Mouse (Mus musculus) lung, postnatal 0 days (tissue): ENCODE data around the gene Surf2. TPM values are rescaled to one million over a fixed set of nuclear protein-coding genes. Genes with fewer than 3 reads are reported as not detected.

Experiments
- ATAC-seq: fragments of 200-750 bp; cut with Nextera tagmentation; 2 replicates; pipeline ENCODE4 v1.8.0; 2017; ENCODE audit warnings: moderate library complexity
- DNase-seq: peaks from one replicate; pipeline ENCODE4 v3.0.0-alpha.2; 2016; ENCODE audit warnings: low spot score
- H3K27ac ChIP-seq: fragments of 300-500 bp; sonication (generic); 2 replicates; pipeline ENCODE4 v1.5.1; 2014; ENCODE audit warnings: antibody characterized with exemption, mild to moderate bottlenecking, low read length, mixed read lengths
- H3K27me3 ChIP-seq: fragments of 300-500 bp; sonication (generic); replicated peaks from 2 replicates; pipeline ENCODE4 v1.6.1; 2014; ENCODE audit warnings: low read length, mixed read lengths; ENCODE audit not compliant: insufficient read depth
- H3K36me3 ChIP-seq: fragments of 300-500 bp; sonication (generic); 2 replicates; pipeline ENCODE4 v1.6.1; 2014; ENCODE audit warnings: low read length, mixed read lengths; ENCODE audit not compliant: insufficient read depth
- H3K4me1 ChIP-seq: fragments of 300-500 bp; sonication (generic); 2 replicates; pipeline ENCODE4 v1.6.1; 2014; ENCODE audit warnings: antibody characterized with exemption, low read depth, low read length, mixed read lengths; ENCODE audit not compliant: insufficient read depth
- H3K4me2 ChIP-seq: fragments of 300-500 bp; sonication (generic); replicated peaks from 2 replicates; pipeline ENCODE4 v1.6.1; 2014; ENCODE audit warnings: low read depth, mild to moderate bottlenecking, low read length, moderate library complexity, mixed read lengths
- H3K4me3 ChIP-seq: fragments of 300-500 bp; sonication (generic); 2 replicates; pipeline ENCODE4 v1.5.1; 2014; ENCODE audit warnings: low read depth, low read length
- H3K9ac ChIP-seq: fragments of 300-500 bp; sonication (generic); replicated peaks from 2 replicates; pipeline ENCODE4 v1.6.1; 2014; ENCODE audit warnings: low read depth, mild to moderate bottlenecking
- H3K9me3 ChIP-seq: fragments of 300-500 bp; sonication (generic); 2 replicates; pipeline ENCODE4 v1.6.1; 2016; ENCODE audit warnings: low read length, mixed read lengths
- CTCF ChIP-seq: IDR thresholded peaks from 2 replicates; pipeline ENCODE4 v1.5.1; 2016; ENCODE audit warnings: antibody characterized with exemption, mild to moderate bottlenecking
- EP300 ChIP-seq: IDR thresholded peaks from 2 replicates; pipeline ENCODE4 v1.6.1; 2016; ENCODE audit warnings: antibody characterized with exemption, mild to moderate bottlenecking, control low read depth
- WGBS: fragments of 180-500 bp; shearing (Covaris S2); extraction: QIAGEN DNeasy Blood & Tissue Kit; methylation state at CpG from one replicate; pipeline ENCODE4 v1.1.7; 2014; 5-methylcytosine and 5-hydroxymethylcytosine counted together
- polyA plus RNA-seq: library from polyadenylated mRNA; unstranded; fragments of >200 nt; fragmentation: Nextera tagmentation; extraction: Ambion mirVana; gene quantifications from 2 replicates; pipeline ENCODE4 v1.2.1, GENCODE M21; 2015

Surf2 gene
- polyA plus RNA-seq, 1 experiment from 2014 or later, result 23.0 TPM

- peak overlapping the region; percentile 76; the same call in 1 of the 2 replicates for H3K4me3 ChIP-seq
- peak overlapping the region; percentile 85; the same call in 1 of the 2 replicates for H3K4me2 ChIP-seq
- H3K9ac ChIP-seq, result peak overlapping the region; percentile 95
- H3K4me1 ChIP-seq, result peaks cover 37% of the 10 kb centered on the region
- ATAC-seq (no peak), DNase-seq (no peak)
- no peaks in the 10 kb centered on the region for H3K27me3 ChIP-seq
- peaks cover 14% of the 10 kb centered on the region for H3K36me3 ChIP-seq
- H3K9me3 ChIP-seq, result no peaks in the 10 kb centered on the region
- TF ChIP-seq EP300 (no peak), CTCF (no peak)
- H3K27ac ChIP-seq, result no peak overlapping the region
- 61% methylated on average over 5 of the region's 5 CpGs for WGBS
These were observed 3.9 kb upstream of the Surf2 start for GRCm38 (mm10) chr2:26912253-26912770.

- Histone ChIP-seq H3K36me3 (peaks cover 14% of the 10 kb centered on the region), H3K9me3 (no peaks in the 10 kb centered on the region), H3K4me3 (no peak overlapping the region), H3K27me3 (no peaks in the 10 kb centered on the region), H3K27ac (no peak overlapping the region), H3K4me1 (peaks cover 31% of the 10 kb centered on the region), H3K9ac (no peak overlapping the region), H3K4me2 (no peak overlapping the region)
- DNase-seq (no peak), ATAC-seq (no peak)
- WGBS, result 80% methylated on average over 17 of the region's 17 CpGs
- TF ChIP-seq CTCF, result no peak
- no peak for TF ChIP-seq EP300
These were observed 2.6 kb upstream of the Surf2 start for GRCm38 (mm10) chr2:26913416-26914147.

GRCm38 (mm10) chr2:26914148-26914941 is 1.8 kb upstream of the Surf2 start:
- Histone ChIP-seq H3K9me3 (no peaks in the 10 kb centered on the region), H3K4me1 (peaks cover 24% of the 10 kb centered on the region), H3K27ac (no peak overlapping the region), H3K4me3 (no peak overlapping the region), H3K9ac (no peak overlapping the region), H3K36me3 (peaks cover 21% of the 10 kb centered on the region), H3K4me2 (no peak overlapping the region), H3K27me3 (no peaks in the 10 kb centered on the region)
- 55% methylated on average over 8 of the region's 8 CpGs for WGBS
- ATAC-seq (no peak), DNase-seq (no peak)
- no peak for TF ChIP-seq CTCF
- no peak for TF ChIP-seq EP300

GRCm38 (mm10) chr2:26916738-26917137 is 571 bp downstream of the Surf2 start:
- peak overlapping the region; percentile 71 for H3K4me3 ChIP-seq
- H3K27me3 ChIP-seq, result no peaks in the 10 kb centered on the region
- ATAC-seq, result peak; percentile 15
- H3K4me2 ChIP-seq, result peak overlapping the region; percentile 97
- no peak for TF ChIP-seq EP300
- no peak for TF ChIP-seq CTCF
- peak overlapping the region; percentile 94 for H3K9ac ChIP-seq
- H3K9me3 ChIP-seq, result no peaks in the 10 kb centered on the region
- WGBS, result 2% methylated on average over 13 of the region's 13 CpGs
- H3K4me1 ChIP-seq, result peaks cover 16% of the 10 kb centered on the region
- H3K36me3 ChIP-seq, result peaks cover 43% of the 10 kb centered on the region
- DNase-seq, result no peak
- H3K27ac ChIP-seq, result peak overlapping the region; percentile 83

- peaks cover 52% of the 10 kb centered on the region for H3K36me3 ChIP-seq
- H3K27ac ChIP-seq, result no peak overlapping the region
- H3K9ac ChIP-seq, result no peak overlapping the region
- TF ChIP-seq EP300 (no peak), CTCF (no peak)
- no peaks in the 10 kb centered on the region for H3K27me3 ChIP-seq
- no peak for DNase-seq
- 78% methylated on average over 3 of the region's 3 CpGs for WGBS
- no peak for ATAC-seq
- no peak overlapping the region for H3K4me2 ChIP-seq
- H3K9me3 ChIP-seq, result no peaks in the 10 kb centered on the region
- no peak overlapping the region for H3K4me3 ChIP-seq
- peaks cover 16% of the 10 kb centered on the region for H3K4me1 ChIP-seq
These were observed 3.5 kb downstream of the Surf2 start for GRCm38 (mm10) chr2:26919684-26920083.

GRCm38 (mm10) chr2:26920190-26920855 is 4.2 kb downstream of the Surf2 start:
- 84% methylated on average over 6 of the region's 6 CpGs for WGBS
- Histone ChIP-seq H3K9ac (no peak overlapping the region), H3K27ac (no peak overlapping the region), H3K4me3 (no peak overlapping the region), H3K9me3 (no peaks in the 10 kb centered on the region), H3K27me3 (no peaks in the 10 kb centered on the region), H3K36me3 (peaks cover 56% of the 10 kb centered on the region), H3K4me2 (no peak overlapping the region), H3K4me1 (peaks cover 14% of the 10 kb centered on the region)
- ATAC-seq, result no peak
- TF ChIP-seq CTCF (no peak), EP300 (no peak)
- DNase-seq, result no peak
